Mouse (Mus musculus) cortical plate, adult 2 months (tissue): ENCODE measurements around the gene Fndc5. TPM values are rescaled to one million over a fixed set of nuclear protein-coding genes. Genes with fewer than 3 reads are reported as not detected.

Source experiments
- H3K27ac ChIP-seq: fragments of 200-500 bp; 2 replicates; pipeline ENCODE4 v1.5.1; 2012; ENCODE audit warnings: low read length, control low read depth, inconsistent platforms; ENCODE audit not compliant: insufficient read depth
- H3K4me1 ChIP-seq: fragments of 200-500 bp; 2 replicates; pipeline ENCODE4 v1.6.1; 2011; ENCODE audit warnings: low read length; ENCODE audit not compliant: control insufficient read depth, insufficient read depth
- H3K4me3 ChIP-seq: fragments of 200-500 bp; 2 replicates; pipeline ENCODE4 v1.5.1; 2011; ENCODE audit warnings: mild to moderate bottlenecking, low read length, control low read depth; ENCODE audit not compliant: insufficient read depth
- CTCF ChIP-seq: fragments of 200-500 bp; IDR thresholded peaks from 2 replicates; pipeline ENCODE4 v1.5.1; 2011; ENCODE audit warnings: mild to moderate bottlenecking, control low read depth, low read length; ENCODE audit not compliant: insufficient read depth; ENCODE audit errors: extremely low read depth
- POLR2A ChIP-seq: fragments of 200-500 bp; IDR thresholded peaks from 2 replicates; pipeline ENCODE4 v1.6.1; 2011; ENCODE audit warnings: mild to moderate bottlenecking, low read length, control low read depth; ENCODE audit not compliant: insufficient read depth; ENCODE audit errors: extremely low read depth
- polyA plus RNA-seq: library from polyadenylated mRNA; depleted of rRNA; stranded (reverse); fragments of >200 nt; gene quantifications from 2 replicates; pipeline ENCODE4 v1.2.3, GENCODE M21; 2012; rRNA removed

Gene Fndc5
- polyA plus RNA-seq: 72.0 and 76.5 TPM in 2 replicates

- Histone ChIP-seq H3K27ac (peak within 1 kb of the TSS; percentile 90), H3K4me1 (peaks cover 6% of the 10 kb centered on the region)
- no peak for TF ChIP-seq POLR2A
- no peak for TF ChIP-seq CTCF
Measured at GRCm38 (mm10) chr4:129136579-129137391, at the start of gene Fndc5. Gene Fndc5, plus strand, starts transcription at chr4:129136999.

GRCm38 (mm10) chr4:129087850-129088249 lies 48.9 kb upstream of the Fndc5 start:
- Histone ChIP-seq H3K4me1 (no peaks in the 10 kb centered on the region), H3K27ac (no peak overlapping the region), H3K4me3 (no peak overlapping the region)
- no peak for TF ChIP-seq CTCF
- TF ChIP-seq POLR2A: no peak

More at GRCm38 (mm10) chr4:129136579-129137391, at the start of gene Fndc5:
- H3K4me3 ChIP-seq: peak within 1 kb of the TSS; percentile 57

GRCm38 (mm10) chr4:129095276-129095675 lies 41.5 kb upstream of the Fndc5 start:
- TF ChIP-seq POLR2A (no peak), CTCF (no peak)
- Histone ChIP-seq H3K4me3 (no peak overlapping the region), H3K27ac (no peak overlapping the region), H3K4me1 (no peaks in the 10 kb centered on the region)

- no peak overlapping the region for H3K4me3 ChIP-seq
- H3K4me1 ChIP-seq: no peaks in the 10 kb centered on the region
- no peak overlapping the region for H3K27ac ChIP-seq
- no peak for TF ChIP-seq CTCF
- TF ChIP-seq POLR2A: no peak
Measured at GRCm38 (mm10) chr4:129097006-129097405, 39.8 kb upstream of the Fndc5 start.

GRCm38 (mm10) chr4:129102133-129102829 lies 34.5 kb upstream of the Fndc5 start:
- H3K4me1 ChIP-seq: no peaks in the 10 kb centered on the region
- TF ChIP-seq POLR2A (no peak), CTCF (no peak)
- no peak overlapping the region for H3K4me3 ChIP-seq
- H3K27ac ChIP-seq: no peak overlapping the region

GRCm38 (mm10) chr4:129105356-129105755 lies 31.4 kb upstream of the Fndc5 start, which contains the start of gene Tmem54:
Gene Tmem54, plus strand, starts transcription at chr4:129105548.
- Histone ChIP-seq H3K4me1 (no peaks in the 10 kb centered on the region), H3K4me3 (no peak within 1 kb of the TSS), H3K27ac (no peak within 1 kb of the TSS)
- TF ChIP-seq CTCF (no peak), POLR2A (no peak)

GRCm38 (mm10) chr4:129106073-129106472 lies 30.7 kb upstream of the Fndc5 start:
- Histone ChIP-seq H3K4me1 (no peaks in the 10 kb centered on the region), H3K27ac (no peak overlapping the region), H3K4me3 (no peak overlapping the region)
- TF ChIP-seq CTCF (no peak), POLR2A (no peak)

GRCm38 (mm10) chr4:129107348-129107899 lies 29.4 kb upstream of the Fndc5 start:
- no peaks in the 10 kb centered on the region for H3K4me1 ChIP-seq
- no peak overlapping the region for H3K27ac ChIP-seq
- no peak for TF ChIP-seq POLR2A
- no peak for TF ChIP-seq CTCF
- no peak overlapping the region for H3K4me3 ChIP-seq

GRCm38 (mm10) chr4:129108624-129109023 lies 28.2 kb upstream of the Fndc5 start:
- no peak overlapping the region for H3K4me3 ChIP-seq
- H3K4me1 ChIP-seq: no peaks in the 10 kb centered on the region; the same call in 1 of the 2 replicates
- no peak overlapping the region for H3K27ac ChIP-seq
- TF ChIP-seq POLR2A (no peak), CTCF (no peak)

GRCm38 (mm10) chr4:129110804-129111203 lies 26.0 kb upstream of the Fndc5 start:
- TF ChIP-seq POLR2A (no peak), CTCF (no peak)
- Histone ChIP-seq H3K4me3 (no peak overlapping the region), H3K4me1 (no peaks in the 10 kb centered on the region; the same call in 1 of the 2 replicates), H3K27ac (no peak overlapping the region)
